Mouse (Mus musculus) embryo, embryonic 11 days (tissue): ENCODE measurements around the gene Gm45837.
A peak's percentile ranks its signal among the peaks of the same experiment; 100 is the strongest.
"Not testable (repeated sequence)": the region's sequence is repeated elsewhere in the genome, so short reads cannot be mapped to it uniquely, and the experiment has no call there.

Experiments
- DNase-seq: peaks from one replicate; pipeline ENCODE4 v3.0.0-alpha.2; 2015

Gm45837 gene

GRCm38 (mm10) chr7:101509212-101509611 lies 98.5 kb downstream of the Gm45837 start:
- DNase-seq = no peak

- DNase-seq = no peak
These were observed 103.0 kb downstream of the Gm45837 start for GRCm38 (mm10) chr7:101513655-101514054.

- DNase-seq = no peak
These were observed 104.1 kb downstream of the Gm45837 start for GRCm38 (mm10) chr7:101514768-101515167.

DNA sequence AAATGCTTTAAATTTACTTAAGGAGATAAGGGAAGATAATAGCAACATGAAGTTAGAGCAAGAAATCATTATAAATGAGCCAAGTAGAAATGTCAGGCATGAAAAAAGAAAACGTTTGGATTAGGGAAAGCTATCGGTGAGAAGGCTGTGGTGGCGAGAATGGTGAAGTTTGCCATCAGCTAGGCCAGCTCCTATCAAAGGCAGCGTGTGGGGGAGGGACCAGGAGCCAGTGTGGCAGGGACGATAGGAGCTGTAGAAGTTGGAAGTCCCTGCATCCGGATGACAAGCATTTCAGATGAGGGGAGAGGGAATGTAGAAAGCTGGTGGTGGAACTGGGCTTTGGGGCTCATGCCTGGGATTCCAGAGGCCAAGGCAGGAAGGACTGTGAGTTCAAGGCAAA lies 104.6 kb downstream of the Gm45837 start:
- DNase-seq = no peak

GRCm38 (mm10) chr7:101516460-101516859 lies 105.8 kb downstream of the Gm45837 start:
- no peak for DNase-seq

DNA sequence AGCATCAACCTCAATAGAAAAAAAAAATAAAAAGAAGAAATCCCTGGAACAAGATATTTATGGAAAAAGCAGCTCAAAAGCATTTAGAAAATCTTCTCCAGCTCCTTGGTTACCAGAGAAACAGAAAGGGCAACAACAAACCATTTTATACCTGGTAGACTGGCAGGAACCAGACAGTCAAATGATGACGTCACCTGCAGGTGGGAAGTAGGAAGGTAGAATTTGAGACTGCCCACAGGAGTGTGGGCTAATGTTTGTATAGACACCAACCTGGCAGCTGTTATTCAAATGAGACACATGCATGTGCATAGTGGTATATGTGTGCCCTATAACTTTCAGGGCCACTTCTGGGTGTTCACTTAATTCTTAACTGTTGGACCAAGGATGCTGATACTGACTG lies 111.0 kb downstream of the Gm45837 start:
- no peak for DNase-seq

- DNase-seq = no peak
These were observed 112.5 kb downstream of the Gm45837 start for GRCm38 (mm10) chr7:101523205-101523604.

DNA sequence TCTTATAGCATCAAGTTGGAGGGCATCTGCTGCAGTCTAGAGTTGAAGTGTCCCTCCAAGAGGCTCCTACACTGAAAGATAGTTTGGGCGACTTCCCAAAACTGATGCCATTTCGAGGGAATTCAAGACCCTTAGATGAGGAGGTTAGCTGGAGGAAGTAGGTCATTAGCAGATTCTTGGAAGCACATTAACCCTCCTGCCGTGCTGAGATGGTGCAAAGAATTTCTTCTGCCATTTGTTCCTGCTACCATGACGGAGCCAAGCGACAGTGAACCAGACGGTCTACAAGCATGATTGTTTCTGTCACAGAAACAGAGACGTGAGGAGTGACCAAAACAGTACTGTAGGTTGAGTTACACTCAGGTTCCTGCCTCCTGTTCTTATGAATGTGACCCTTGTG lies 115.8 kb downstream of the Gm45837 start:
- no peak for DNase-seq

DNA sequence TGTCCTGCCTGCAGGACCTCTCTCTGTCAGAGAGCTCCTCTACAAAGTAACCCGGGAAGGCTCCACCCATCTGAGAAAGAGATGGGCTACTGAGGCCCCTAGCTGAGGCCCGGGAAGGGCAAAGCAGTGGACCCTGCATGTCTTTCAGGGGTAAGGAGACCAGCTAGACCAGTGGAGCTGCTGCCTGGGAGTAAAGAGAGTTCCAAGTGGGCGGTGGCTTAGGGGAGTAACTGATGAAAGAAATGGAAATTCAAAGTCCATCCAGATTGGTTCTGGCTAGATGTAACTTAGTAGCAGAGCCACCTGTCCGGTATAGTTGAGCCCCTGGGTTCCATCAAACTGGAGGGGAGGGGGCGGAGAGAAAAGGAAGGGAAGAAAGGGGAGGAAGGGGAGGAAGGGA lies 123.7 kb downstream of the Gm45837 start:
- no peak for DNase-seq

- DNase-seq = no peak
These were observed 124.4 kb downstream of the Gm45837 start for GRCm38 (mm10) chr7:101535102-101535501.

DNA sequence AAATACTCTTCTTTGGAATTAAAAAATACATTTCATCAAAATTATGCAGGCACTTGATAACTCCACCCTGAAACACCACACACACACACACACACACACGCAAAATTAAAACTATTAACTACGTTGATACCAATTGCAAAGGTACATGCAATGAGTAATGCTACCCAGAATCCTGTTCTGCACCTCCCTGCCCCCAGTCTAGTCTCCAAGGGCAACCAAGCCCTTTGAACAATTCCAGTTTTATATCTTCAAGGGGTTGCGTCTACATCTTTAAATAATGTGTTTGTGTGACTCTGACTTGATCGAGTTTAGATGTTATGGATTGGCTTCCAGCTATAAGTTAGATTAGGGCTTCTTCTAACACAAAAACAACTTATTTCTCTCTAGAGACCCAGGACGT lies 124.8 kb downstream of the Gm45837 start:
- no peak for DNase-seq

DNA sequence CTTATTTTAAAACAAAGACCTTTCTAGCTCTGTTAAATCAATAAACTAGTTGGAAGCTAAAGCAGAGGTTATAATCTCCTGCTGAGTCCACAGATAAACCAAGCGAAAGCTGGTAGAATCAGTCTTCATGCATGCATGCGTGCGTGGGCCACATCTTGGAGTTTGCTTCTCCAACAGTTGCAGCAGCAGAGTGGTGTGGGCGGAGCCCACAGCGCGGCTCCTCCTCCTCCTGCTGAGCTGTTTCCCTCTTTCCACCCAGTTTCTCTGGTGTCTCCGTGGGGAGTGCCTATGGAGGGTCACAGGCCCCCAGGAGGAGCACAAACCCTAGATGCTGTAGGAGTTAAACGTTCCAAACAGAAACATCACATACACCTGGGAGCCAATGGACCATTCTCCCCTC lies 126.9 kb downstream of the Gm45837 start:
- no peak for DNase-seq

DNA sequence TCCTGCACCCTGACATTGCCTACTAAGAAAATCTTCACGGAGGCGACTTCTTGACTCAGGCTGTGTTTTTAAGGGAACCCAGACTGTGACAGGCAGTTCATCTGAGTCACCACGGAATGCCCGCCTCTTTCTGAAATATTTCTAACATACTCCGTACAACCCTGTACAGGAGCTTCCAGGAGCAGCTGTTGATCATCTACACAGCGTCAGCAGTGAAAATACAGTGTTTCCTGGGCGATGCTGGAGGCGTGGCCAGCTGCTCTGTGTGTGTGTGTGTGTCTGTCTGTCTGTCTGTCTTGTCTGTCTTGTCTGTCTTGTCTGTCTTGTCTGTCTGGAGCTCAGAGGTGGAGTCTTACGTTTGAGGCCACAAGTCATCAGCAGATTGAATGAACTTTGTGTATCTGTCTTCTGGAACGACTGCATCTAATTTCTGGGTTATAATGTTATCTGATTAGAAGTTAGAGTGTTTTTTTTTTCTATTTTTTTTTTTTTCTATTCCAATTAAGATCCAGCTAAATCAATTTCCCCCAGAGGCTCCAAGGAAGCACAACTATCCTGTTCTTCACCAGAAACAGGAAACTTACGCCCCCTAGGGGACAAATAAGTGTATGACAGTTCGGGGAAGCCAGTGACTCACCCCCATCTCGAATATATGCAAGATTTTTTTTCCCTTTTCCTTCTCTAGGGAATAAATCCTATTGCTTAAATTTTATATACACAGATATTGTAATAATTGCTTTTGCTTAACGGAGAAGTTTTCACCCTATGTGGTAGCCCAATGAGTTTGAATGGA lies 127.7 kb downstream of the Gm45837 start:
- peak; percentile 60 for DNase-seq

- no peak for DNase-seq
These were observed 129.1 kb downstream of the Gm45837 start for GRCm38 (mm10) chr7:101539774-101540173.

GRCm38 (mm10) chr7:101540684-101541083 lies 130.0 kb downstream of the Gm45837 start:
- no peak for DNase-seq

DNA sequence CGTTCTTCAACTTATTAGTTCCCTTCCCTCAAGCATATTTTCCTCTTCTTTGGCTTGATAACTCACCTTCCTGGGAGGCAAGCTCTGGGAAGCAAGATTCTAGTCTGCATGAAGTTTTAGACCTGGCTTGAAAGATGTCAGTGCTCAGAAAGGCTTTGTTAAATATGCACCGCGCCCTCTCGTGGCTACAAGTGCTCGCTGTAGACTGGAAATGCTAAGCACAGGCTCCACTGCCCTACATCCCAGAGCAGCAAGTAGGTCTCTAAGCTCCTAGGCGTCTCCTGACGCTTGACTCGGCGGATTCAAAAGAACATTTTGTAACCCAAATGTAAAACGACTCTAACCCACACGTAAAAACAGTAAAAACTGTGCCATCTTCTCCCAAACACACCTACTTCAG lies 130.4 kb downstream of the Gm45837 start:
- DNase-seq = peak; percentile 90

DNA sequence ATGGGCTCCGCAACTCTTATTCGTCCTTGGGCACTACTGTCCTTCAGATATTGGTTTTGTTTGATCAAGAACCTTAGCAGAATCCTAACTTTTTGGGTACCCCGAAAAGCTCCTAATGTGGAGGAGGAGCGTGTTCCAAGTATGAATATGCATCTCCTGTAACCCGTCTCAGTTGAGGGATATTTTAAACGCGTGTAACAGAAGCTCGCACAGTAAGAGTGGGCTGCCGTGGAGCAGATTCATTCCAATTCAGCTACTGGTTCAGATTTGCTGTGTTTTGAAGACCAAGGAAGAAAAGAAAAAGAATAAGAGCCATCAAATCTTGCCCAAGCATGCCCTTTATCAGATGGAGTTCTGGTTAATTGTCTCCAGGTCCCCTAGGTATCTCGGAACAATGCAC lies 131.0 kb downstream of the Gm45837 start:
- no peak for DNase-seq

DNA sequence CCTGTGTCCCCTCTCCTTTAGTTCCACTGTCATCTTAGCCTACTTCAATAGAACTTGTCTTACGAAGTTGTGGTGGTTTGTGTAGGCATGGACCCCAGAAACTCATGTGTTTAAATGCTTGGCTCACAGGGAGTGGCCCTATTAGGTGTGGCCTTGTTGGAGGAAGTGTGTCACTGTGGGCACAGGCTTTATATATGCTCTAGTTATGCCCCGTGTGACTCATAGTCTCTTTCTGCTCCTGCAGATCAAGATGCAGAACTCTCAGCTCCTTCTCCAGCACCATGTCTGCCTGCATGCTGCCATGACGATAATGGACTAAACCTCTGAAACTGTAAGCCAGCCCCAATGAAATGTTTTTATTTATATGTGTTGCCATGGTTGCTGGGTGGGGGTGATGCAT lies 137.0 kb downstream of the Gm45837 start:
- DNase-seq = no peak

- no peak for DNase-seq
These were observed 138.6 kb downstream of the Gm45837 start for GRCm38 (mm10) chr7:101549266-101549665.

- no peak for DNase-seq
These were observed 140.2 kb downstream of the Gm45837 start for GRCm38 (mm10) chr7:101550686-101551485.

DNA sequence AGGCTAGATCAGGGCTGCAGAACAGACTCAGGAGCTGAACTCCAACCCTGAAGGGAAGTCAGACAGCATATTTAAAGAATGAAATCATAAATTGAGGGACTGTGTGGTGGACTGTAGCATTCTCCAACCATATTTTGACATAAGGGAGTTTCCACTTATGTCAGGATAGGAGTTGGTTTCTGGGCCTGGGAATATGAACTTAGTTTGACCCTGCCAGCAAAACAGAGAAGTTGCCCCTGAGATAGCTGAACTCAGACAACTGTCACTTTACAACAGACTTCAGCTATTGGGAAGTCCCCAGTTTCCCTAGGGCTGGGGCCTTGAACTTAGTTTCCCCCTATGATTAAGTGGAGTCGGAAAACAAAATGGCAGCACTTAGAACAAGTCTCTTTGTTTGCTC lies 140.8 kb downstream of the Gm45837 start:
- no peak for DNase-seq

- DNase-seq = not testable (repeated sequence)
These were observed 144.8 kb downstream of the Gm45837 start for GRCm38 (mm10) chr7:101555473-101555872.

GRCm38 (mm10) chr7:101557391-101557790 lies 146.7 kb downstream of the Gm45837 start:
- no peak for DNase-seq

- DNase-seq = not testable (repeated sequence)
These were observed 148.7 kb downstream of the Gm45837 start for GRCm38 (mm10) chr7:101559393-101559792.
